In the genomic region with DNA sequence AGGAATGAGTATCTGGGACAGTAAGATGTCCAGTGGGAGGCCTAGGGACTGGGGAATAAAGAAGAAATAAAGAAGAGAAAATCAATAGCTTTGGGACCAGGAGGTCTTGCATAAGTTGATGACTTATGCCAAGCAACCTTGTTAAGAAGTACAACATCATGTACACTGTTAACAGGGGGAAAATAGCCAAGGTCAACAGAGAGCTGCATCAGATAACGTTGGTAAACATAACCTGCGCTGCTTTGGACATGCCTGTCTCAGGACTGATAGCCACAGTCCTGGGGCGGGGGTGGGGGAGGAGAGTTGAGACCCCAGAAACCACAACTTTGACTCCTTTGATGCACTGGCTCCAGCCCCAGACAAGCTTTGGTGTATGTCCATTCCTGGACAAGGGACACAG, we compare ENCODE assay signal across 28 mouse cellular contexts.
"Had no signal": no experiment of that assay in that cellular context is flagged by ENCODE, and none has a peak within 500 bp of the region (broad histone marks: within the 10 kb centered on the region; RNA-seq: fewer than 3 reads in every experiment).

No protein-coding gene starts in this region.

- H3K4me3 ChIP-seq: left cerebral cortex, adult 2 months; limb, embryonic 10.5 days; limb, embryonic 12.5 days; limb, embryonic 13.5 days; limb, embryonic 15.5 days; liver, embryonic 12.5 days; liver, embryonic 13.5 days; liver, embryonic 15.5 days; lung, embryonic 15.5 days; megakaryocyte, embryonic 14.5 days; midbrain, embryonic 10.5 days; midbrain, embryonic 12.5 days; midbrain, embryonic 13.5 days; midbrain, embryonic 15.5 days; myocyte; neural tube, embryonic 12.5 days had no signal

- DNase-seq: left cerebral cortex, postnatal 4 days; liver, embryonic 13.5 days; liver, postnatal 0 days; lung, adult 18-20 months; lung, adult 2 months; lung, embryonic 14.5 days; lung, postnatal 10 days; lung, postnatal 14 days; lung, postnatal 36 days; lung, postnatal 4 days; midbrain, embryonic 14.5 days had no signal

- H3K4me1 ChIP-seq: limb, embryonic 10.5 days; limb, embryonic 12.5 days; limb, embryonic 13.5 days; limb, embryonic 15.5 days; liver, embryonic 12.5 days; liver, embryonic 13.5 days; liver, embryonic 15.5 days; lung, embryonic 15.5 days; megakaryocyte, embryonic 14.5 days; midbrain, embryonic 10.5 days; midbrain, embryonic 12.5 days; midbrain, embryonic 13.5 days; midbrain, embryonic 15.5 days; neural tube, embryonic 12.5 days had no signal

- H3K9ac ChIP-seq: limb, embryonic 12.5 days; limb, embryonic 13.5 days; limb, embryonic 15.5 days; liver, embryonic 12.5 days; liver, embryonic 13.5 days; liver, embryonic 14.5 days; liver, embryonic 15.5 days; liver, postnatal 0 days; lung, embryonic 14.5 days; lung, embryonic 15.5 days; midbrain, embryonic 12.5 days; midbrain, embryonic 13.5 days; midbrain, embryonic 15.5 days; neural tube, embryonic 12.5 days had no signal

- H3K27me3 ChIP-seq: limb, embryonic 12.5 days; limb, embryonic 13.5 days; limb, embryonic 15.5 days; liver, embryonic 12.5 days; liver, embryonic 13.5 days; liver, embryonic 15.5 days; lung, embryonic 15.5 days; megakaryocyte, embryonic 14.5 days; midbrain, embryonic 12.5 days; midbrain, embryonic 13.5 days; midbrain, embryonic 15.5 days; neural tube, embryonic 12.5 days had no signal

- H3K27ac ChIP-seq: left cerebral cortex, adult 2 months; limb, embryonic 10.5 days; limb, embryonic 12.5 days; limb, embryonic 13.5 days; limb, embryonic 15.5 days; liver, embryonic 12.5 days; liver, embryonic 13.5 days; liver, embryonic 14.5 days; liver, embryonic 15.5 days; lung, embryonic 15.5 days; macrophage; midbrain, embryonic 10.5 days; midbrain, embryonic 12.5 days; midbrain, embryonic 13.5 days; midbrain, embryonic 15.5 days; neural tube, embryonic 12.5 days had no signal

- H3K36me3 ChIP-seq: limb, embryonic 10.5 days; limb, embryonic 12.5 days; limb, embryonic 13.5 days; limb, embryonic 15.5 days; liver, embryonic 12.5 days; liver, embryonic 13.5 days; liver, embryonic 15.5 days; lung, embryonic 15.5 days; midbrain, embryonic 10.5 days; midbrain, embryonic 12.5 days; midbrain, embryonic 13.5 days; midbrain, embryonic 15.5 days; neural tube, embryonic 12.5 days had no signal
